Mouse (Mus musculus): Measurements from ENCODE around the gene Fgr. TPM values are rescaled to one million over a fixed set of nuclear protein-coding genes. Genes with fewer than 3 reads are reported as not detected.
"Not testable (repeated sequence)": the region's sequence is repeated elsewhere in the genome, so short reads cannot be mapped to it uniquely, and the experiment has no call there.

The Fgr gene
- 1 to 10 TPM in 2 of 4 experiments, under 1 TPM in 1, not detected in 1; 0.19 to 3.9 (median 3.4) TPM for total RNA-seq (2022)

DNA sequence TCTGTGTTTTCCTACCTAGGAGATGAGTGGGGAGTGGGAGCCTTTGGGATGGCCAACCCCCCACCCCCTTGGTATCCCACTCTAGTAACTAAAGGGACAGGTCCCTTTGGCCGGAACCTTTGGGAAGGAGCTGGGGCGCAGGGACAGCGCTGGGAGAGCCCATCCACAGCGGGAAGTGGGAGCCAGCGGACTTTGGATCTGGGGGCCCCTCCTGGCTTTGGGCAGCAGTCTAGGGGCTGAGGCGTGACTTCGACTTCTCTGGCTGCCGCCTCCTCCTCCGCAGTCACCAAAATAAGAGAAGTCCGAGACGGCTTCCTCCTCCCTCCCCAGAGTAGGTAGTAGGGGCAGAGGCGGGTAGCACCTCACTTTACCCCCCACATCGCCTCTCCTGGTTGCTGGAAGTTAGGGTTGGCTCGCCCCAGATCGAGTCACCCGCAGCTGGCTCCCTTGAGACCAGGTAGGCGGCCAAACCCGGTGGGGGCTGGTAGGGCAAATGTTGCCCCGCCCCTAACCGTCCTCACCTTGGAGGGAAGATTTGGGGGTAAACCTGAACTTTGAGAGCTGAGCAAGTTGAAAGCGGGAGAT, at the start of gene Fgr:
Fgr (plus strand) TSS at position 282 of the 585 bp plus-strand sequence.
- no peak for DNase-seq (ENCODE audit: low spot score in 2 of 2)

DNA sequence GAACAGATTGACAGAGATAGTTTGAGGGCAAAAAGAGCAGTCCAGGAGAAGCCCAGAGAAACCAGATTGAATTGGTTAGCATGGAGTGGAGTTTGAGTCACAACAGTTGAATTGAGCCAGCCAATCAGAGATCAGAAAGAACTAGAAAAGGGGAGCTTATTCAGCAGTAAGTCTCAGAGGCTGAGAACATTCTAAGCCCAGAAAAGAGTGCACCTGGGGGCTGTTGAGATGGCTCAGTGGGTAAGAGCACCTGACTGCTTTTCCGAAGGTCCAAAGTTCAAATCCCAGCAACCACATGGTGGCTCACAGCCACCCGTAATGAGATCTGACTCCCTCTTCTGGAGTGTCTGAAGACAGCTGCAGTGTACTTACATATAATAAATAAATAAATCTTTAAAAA, 47.4 kb upstream of the Fgr start:
- not testable (repeated sequence) for DNase-seq (ENCODE audit: low spot score in 2 of 2)

DNA sequence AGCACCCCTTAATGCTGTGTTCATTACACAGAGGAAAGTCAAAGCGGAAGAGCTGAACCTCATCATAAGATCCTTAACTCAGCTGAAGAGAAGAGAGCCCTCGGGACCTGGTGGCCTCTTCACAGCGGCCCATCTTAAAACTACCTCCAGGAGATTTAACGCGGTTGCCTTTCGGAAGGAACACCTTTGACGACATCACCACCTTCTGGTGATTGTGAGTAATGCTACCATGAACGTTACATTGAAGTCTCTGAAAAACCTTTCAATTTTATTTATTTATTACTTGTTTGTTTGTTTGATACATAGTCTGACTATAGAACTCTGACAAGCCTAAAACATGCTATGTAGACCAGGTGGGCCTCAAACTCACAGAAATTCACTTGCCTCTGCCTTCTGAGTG, 43.1 kb upstream of the Fgr start:
- peak in 1 of 2 experiments; percentile 45 for DNase-seq (ENCODE audit: low spot score in 2 of 2)

DNA sequence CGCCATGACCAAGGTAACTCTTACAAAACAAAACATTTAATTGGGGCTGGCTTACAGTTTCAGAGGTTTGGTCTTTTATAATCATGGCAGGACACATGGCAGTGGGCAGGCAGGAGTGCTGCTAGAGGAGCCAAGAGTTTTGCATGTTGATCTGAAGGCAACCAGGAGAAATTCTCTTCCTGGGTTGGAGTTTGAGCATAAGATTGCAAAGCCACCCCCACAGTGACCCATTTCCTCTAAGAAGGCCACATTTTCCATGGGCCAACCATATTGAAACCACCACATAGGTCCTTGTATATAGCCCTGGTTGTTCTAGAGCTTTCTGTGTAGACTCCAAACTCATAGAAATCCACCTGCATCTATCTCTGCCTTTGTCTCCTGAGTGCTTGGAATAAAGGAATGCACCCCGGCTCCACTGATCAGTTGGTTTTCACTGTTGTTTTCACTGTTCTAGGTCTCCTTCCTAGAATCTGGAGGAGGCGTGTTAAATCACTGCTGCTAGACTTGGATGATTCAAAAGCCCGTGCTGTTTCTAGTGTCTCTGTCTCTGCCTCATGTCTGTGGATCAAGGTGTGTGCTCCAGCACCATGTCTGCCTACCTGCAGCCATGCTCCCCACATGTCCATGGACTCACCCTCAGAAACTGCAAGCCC, 41.0 kb upstream of the Fgr start:
- no peak for DNase-seq (ENCODE audit: low spot score in 2 of 2)

DNA sequence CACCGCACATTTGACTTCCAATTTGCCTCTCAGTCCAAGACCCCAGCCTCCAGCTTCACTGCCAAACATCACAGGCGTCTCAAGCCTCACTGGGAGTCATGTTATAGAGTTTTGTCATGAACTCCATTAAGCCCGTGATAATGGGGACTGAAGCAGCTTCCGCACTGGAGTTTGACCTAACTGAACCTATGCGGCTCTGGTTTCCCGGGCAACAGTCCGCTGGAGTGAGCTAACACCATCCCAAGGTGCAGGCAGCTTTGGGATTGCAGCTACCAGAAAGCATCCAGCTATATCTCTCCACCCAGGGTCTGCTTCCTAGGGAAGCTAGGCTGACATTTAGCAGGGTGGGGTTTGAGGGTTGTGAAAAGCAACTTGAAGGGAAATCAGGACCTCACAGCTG, 39.3 kb upstream of the Fgr start:
- DNase-seq (ENCODE audit: low spot score in 2 of 2) = no peak

DNA sequence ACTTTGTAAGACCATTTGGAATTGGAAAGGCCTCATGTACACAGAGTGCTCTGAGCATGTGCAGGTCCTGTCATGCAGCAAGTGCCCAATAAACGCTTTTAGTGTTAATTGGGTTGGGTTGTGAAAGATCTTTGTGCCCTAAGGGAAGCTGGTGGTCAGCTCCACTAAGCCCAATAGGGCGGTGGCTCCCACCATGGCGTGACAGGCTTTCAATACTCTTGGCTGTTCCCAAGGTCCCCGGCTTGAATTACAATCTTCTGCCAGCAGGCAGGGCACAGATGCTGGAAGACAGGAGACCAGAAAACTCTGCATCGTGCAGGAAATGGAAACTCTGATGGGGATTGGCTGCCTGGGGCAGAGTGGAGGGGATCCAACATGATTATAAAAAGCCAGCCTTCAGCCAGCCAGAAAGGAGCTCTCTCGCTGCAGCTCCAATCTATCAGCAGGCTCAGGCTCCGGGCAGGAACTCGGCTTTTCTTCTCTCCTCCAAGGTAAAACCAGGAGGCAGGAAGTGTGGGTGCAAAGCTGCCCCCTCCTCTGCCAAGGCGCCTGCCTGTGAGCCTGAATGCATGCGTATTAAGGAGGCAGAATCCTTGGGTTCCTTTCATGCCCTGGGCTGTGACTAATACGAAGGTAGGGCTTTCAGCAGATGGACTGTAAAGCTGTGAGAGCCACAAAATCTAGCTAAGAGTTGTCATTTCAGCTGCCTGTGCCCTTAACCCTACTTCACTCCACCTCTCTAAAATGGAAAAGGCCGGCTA, 35.5 kb upstream of the Fgr start:
- peak; percentile 70 to 72 for DNase-seq (ENCODE audit: low spot score in 2 of 2)

DNA sequence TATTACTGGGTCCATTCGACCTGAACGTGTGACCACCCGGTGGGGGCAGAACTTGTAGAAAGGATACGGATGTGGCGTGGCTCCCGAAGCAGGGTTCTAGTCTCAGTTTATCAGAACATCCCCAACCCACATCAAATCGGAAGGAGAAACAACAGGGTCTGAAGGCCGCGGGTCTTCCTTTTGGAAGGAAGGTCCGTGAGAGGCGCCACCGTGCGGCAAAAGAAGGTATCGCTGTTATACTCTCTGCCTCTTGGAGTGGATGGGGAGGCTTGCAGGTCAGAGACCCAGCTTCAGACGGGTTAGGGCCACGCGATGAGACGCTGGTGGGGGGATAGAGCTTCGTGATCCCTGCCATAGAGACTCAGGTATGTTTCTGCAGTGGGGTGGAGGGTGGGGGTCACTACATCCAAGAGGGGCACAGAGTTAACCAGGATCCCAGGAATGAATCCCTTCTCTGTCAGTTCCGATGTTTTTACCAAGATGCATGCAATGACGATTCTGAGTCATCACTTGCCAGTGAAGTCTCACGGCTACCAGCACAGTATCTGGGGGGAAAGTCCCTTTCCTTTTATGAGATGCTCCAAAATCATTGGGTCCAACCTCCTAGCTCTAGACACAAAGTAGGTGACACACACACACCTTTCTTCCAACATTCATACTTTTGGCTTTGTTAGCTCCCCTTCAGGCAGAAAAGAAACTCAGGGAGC, 34.3 kb upstream of the Fgr start:
- peak in 1 of 2 experiments; percentile 51 for DNase-seq (ENCODE audit: low spot score in 2 of 2)

DNA sequence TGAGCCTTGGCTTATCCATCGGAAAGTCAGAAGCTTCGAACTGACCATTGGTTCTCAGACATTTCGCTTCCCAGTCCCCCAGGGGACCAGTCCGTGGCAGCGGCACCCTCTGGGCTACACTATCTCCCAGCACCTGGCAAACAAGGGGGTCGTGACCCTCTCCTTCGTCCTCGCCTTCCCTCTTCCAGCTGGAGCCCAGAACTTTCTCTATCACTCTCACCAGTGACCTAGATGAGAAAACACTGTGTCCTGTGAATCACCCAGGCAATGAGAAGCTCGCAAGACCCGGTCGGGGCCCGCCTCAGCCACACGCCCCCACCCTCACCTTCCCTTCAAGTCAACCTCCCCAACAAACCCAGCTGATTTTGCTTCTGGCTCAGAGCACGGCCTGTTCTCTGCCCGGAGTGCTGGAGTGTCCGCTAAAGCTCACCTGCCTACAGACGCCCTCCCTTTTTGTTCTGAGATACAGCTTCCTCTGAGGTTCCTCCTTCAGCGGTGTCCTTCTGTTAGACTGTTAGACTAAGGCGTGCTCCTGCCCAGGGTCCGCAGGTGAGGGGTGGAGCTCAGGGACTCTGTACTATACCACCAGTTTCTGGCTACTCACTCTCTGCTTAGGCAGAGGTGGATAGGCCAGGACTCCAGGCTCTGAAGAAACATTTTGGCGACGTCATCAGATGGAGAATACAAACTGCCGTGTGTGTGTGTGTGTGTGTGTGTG, 32.7 kb upstream of the Fgr start:
- DNase-seq (ENCODE audit: low spot score in 2 of 2) = no peak

DNA sequence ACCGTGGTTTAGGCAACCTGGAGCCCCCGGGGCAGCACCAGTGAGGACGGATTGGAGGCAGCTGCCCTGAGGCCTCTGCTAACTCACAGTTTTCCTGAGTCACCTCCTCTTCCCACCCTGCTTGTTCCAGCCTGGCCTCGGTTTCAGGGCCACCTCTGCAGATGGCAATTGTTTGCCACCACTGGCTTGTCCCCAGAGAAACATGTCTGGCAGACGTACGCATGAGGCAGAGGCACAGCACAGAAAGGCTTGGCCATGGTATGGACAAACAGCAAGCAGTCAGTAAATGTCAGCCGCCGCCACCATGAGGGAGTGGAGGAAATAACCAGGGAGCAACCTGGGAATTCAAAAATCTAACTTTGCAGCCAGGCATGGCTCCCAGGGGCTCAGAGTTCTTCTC, 30.8 kb upstream of the Fgr start:
- DNase-seq (ENCODE audit: low spot score in 2 of 2) = no peak

DNA sequence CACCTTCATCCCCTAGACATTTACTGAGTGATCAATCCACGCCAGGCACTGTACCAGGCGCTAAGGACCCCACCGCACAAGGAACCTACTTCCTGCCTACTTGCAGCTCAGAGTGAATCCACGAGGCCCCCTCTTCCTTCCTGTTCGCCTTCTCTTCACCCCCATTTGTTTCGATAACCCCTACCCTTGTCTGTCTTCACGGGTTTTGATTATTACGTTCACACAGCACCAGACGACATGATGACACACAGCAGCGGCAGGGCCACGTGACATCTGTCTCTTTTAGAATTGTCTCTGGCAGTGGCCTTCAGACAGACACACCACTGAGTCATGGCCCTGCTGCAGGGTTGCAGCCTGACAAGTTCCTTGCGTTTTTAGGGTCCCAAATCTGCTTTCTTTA, 29.8 kb upstream of the Fgr start:
- DNase-seq (ENCODE audit: low spot score in 2 of 2) = no peak

DNA sequence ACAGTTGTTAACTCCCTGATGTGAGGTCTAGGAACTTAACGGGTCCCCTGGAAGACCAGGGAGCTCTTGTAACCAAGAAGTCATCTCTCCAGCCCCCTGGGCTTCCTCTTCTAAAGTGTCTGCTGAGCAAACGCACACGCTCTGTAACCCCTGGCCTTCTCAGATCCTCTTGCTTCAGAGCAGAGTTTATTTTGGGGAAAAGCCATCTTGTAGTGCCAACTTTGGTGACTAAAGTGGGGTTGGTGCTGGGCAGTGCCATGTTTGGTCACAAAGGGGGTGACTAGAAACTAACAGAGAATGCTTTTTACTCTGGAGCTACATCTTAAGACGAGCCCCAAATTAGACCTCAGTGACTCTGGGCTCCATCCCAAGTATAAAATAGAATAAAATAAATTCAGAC, 29.1 kb upstream of the Fgr start:
- DNase-seq (ENCODE audit: low spot score in 2 of 2) = no peak

DNA sequence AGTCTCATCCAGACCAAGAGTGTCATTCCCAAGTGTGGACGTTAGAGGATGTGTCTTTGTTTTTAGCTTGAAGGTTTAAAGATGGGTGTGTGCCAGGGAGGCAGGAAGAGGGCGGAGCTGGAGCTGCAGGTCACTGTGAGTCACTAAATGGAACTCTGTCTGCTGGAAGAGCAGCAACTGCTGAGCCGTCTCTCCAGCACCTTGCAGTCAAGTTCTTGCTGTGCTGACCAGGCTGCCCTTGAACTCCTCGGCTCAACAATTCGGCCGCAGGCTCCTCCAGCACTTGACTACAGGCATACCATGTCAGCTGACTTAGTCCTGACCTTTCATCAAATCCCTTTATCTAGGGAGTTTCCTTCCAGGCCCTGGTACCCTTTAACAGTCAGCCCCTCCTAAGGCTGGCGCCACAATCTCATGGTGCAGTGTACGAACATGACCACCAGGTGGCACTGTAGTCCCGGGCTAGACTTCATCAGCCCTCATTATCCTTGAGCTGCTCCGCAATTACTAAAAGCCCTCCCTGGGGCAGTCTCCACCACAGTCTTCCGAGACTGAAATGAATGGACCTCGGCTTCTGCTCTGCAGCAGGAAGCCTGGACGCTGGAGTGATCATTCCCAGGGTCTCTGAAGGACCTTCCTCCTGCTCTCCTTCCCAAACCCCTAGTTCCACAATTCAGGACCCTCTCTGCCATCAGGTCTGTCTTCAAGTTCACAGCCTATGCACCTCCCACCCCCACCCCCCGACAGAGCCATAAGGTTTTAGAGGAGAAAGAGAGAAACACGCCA, 28.4 kb upstream of the Fgr start:
- peak; percentile 69 to 91 for DNase-seq (ENCODE audit: low spot score in 2 of 2)

DNA sequence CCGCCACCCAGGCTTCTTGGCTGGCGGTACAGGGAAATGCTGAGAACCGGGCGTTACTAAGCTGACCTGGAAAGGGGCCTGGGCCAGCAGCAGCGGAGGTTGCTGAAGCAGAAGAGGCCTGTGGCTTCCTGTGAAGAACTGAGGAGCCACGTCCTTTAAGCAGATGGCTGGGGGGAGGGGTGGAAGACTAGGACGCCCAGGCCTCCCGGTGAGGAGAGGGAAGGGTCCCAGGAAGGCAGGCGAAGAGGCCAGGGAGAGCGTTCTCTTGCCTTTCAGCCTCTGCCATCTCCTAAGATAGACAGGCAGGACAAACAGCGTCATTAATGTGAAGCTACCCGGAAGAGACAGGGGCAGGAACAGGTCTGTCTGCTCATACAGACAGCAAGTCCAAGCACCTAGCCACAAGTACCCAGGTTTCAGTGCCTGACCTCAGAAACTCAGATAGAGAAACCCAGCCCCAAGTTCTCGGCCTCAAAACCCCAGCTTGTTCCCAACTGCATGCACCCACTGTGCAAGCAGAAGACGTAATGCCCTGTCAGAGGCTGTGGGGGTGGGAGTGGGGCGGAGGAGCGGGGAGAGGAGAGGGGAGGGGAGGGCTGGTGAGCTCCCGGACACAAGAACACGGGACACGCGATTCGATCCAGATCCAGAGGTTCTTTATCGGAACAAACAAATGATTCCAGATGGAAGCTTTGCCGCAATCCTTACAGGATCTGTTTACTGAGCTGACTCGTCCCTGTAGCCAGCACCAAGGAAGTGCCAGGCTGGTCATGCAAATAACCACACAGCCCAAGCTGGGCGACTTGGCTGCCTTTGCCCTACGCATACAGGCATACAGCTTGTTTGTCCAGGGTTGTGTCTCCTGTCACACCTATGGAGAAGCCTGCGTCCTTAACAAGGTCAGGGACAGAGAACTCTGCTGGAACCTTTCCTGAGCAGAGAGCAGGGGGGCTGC, 27.6 kb upstream of the Fgr start:
- peak in 1 of 2 experiments; percentile 39 for DNase-seq (ENCODE audit: low spot score in 2 of 2)

DNA sequence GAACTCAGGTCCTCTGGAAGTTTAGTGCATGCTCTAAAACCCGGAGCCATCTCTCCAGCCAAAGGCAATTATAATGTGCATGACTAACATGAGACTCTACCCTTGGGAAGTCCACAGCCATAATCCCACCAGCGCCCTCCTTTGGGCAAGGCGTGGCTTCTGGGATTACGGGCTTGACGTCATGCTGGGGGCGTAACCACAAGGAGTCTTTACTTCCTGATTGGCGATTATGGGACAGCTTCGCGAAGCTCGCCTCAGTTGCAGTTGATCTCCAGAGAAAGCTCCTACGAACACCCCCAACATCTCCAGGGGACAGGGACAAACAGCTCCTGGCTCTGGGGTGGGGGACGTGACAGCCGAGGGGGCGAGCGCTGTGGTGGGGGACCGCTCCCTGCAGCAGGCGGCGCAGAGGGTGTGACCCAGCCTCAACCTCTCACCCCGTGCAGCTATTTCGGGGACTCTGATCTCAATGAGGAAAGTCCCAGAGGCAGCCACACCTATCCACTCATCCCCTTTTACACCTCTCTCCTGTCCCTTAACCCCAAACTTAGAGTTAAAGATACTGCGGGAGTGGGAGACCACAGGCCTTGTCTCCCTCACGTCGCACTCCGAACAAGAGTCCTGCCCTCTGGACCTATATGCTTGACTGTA, 23.9 kb upstream of the Fgr start:
- no peak for DNase-seq (ENCODE audit: low spot score in 2 of 2)

DNA sequence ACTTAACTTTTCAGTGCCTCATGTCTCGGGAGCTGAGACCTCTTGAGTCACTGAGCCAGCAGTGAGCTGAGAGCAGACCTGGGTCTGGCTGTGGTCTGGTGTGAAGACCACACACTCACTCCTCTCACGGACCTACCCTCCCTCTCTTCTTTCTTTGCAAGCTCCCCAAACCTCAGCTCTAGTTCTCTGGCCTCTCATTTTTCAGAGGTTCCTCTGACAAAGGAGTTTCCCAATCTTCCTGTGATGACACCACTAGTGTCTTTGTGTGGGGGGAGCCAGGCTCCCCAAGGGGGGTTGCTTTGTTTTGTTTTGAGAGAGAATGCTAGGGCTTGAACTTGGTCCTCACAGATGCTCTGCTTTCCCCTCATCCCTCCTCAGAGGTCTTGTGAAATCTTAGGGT, 22.9 kb upstream of the Fgr start:
- DNase-seq (ENCODE audit: low spot score in 2 of 2) = no peak

DNA sequence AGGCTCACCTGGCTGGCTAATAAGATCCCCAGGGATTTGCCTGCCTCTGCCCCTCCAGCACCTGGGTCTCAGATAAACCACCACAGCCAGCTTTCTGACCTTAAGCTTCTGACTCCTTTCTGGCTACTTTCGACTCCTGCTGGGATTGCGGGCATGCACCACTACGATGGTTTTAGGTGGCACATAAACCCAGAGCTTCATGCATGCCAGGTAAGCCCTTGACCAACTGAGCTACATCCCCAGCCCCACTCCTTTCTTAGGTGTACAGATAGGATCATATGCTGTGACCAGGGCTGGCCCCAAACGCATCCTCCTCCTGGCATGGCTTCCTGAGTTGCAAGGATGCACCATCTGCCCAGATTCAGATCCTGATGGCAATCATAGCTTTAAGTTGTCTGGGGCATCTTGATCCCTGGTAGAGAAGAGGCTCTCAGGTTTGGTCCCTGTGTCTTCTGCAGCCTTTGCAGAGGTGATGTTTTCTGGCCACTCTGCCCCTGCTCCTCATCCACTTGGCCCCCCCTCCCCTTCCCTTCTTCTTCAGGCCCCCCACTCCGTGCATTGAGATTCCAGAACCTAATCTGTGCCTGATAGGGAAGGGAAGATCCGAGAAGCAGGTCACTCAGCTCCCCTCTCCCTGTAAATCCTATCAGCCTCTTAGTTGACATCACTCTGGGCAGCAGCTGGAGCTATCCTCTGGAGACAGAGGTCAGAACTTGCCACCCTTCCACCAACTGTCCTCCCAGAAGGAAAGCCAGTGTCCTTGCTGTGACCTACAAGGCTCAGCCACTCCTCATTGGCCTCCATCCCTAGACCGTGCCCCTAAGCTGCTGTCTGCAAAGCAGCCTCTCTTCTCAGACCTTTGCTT, 19.1 kb upstream of the Fgr start:
- no peak for DNase-seq (ENCODE audit: low spot score in 2 of 2)

DNA sequence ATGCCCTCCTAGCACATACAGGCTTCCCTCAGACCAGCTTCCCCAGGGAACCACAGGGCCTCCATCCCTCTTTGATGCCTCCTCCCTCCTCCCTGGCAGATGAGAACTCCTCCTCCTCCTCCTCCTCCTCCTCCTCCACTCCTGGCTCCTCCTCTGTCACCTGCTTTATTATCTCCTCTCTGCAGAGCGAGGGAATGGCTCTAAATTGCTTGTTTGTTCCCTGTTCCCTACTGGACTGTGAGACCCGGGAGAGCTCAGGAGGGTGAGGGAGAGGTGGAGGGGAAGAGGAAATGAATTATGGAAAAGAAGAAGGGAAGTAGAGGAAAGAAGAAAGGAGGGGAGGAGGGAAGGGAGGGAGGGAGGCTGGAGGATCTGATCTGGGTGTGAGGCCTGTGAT, 18.5 kb upstream of the Fgr start:
- DNase-seq (ENCODE audit: low spot score in 2 of 2) = no peak

Measured in layer of hippocampus, adult 8-10 months (tissue).